Mouse (Mus musculus) CH12.LX (cell line): ENCODE results near the gene Sp8.

ENCODE experiments used
- CTCF ChIP-seq, 2 experiments: IDR thresholded peaks in 1 of 2; conservative IDR thresholded peaks in 1 of 2; 2 replicates each; pipeline ENCODE4 v1.5.1; 2011 to 2012; ENCODE audit warnings: low read depth in 2 of 2, low read length in 2 of 2, improper control_type of control experiment in 1 of 2, inconsistent platforms in 1 of 2, mild to moderate bottlenecking in 1 of 2, moderate library complexity in 1 of 2
- ELF1 ChIP-seq: IDR thresholded peaks from 2 replicates; pipeline ENCODE4 v1.6.1; 2014; ENCODE audit warnings: low read depth, mild to moderate bottlenecking, inconsistent platforms, low read length, improper control_type of control experiment
- HCFC1 ChIP-seq: IDR thresholded peaks from 2 replicates; pipeline ENCODE4 v1.6.1; 2012; ENCODE audit warnings: low read depth, mild to moderate bottlenecking, inconsistent platforms, low read length, improper control_type of control experiment
- MXI1 ChIP-seq: IDR thresholded peaks from 2 replicates; pipeline ENCODE4 v1.6.1; 2011; ENCODE audit warnings: mild to moderate bottlenecking, low read depth, low read length, improper control_type of control experiment
- USF1 ChIP-seq: IDR thresholded peaks from 2 replicates; pipeline ENCODE4 v1.6.1; 2014; ENCODE audit warnings: low read depth, mild to moderate bottlenecking, inconsistent platforms, low read length, improper control_type of control experiment
- USF2 ChIP-seq: conservative IDR thresholded peaks from 2 replicates; pipeline ENCODE4 v1.6.1; 2011; ENCODE audit warnings: low read depth, low read length, improper control_type of control experiment
- ZC3H11A ChIP-seq: IDR thresholded peaks from 2 replicates; pipeline ENCODE4 v1.6.1; 2012; ENCODE audit warnings: low read depth, mild to moderate bottlenecking, inconsistent platforms, low read length, improper control_type of control experiment

DNA sequence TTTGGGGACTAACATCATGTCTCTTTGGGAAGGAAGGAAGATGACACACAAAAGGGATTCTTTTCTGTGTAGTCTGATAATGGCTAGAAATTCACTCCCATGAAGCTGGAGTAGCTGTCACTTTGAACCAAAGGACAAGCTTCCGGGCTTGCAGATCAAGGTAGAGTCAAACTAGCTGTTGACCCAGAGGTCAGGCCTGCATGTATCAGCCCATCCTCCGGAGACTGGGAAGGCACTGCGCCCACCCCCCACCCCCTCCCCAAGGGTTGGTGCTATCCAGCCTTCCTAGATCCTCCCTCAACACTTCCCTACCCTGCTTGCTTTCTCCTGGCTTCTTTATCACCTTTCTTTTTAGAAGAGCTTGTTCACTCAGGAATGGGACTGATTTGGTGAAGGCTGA, 7.2 kb downstream of the Sp8 start:
- TF ChIP-seq ZC3H11A, result no peak
- TF ChIP-seq USF2, result no peak
- no peak for TF ChIP-seq MXI1
- no peak for TF ChIP-seq ELF1
- TF ChIP-seq USF1, result no peak
- TF ChIP-seq CTCF (conservative IDR thresholded peaks at IDR 0.05 in 1 of 2, IDR thresholded peaks at IDR 0.05 in 1 of 2; ENCODE audit: low read depth in 2 of 2, low read length in 2 of 2), result no peak
- no peak for TF ChIP-seq HCFC1
